Mouse (Mus musculus) heart, adult 11 months (tissue): ENCODE measurements around the gene Fnbp1l.

ENCODE experiments used
- DNase-seq: peaks from one replicate; pipeline ENCODE4 v3.0.0; 2022

Gene Fnbp1l

DNA sequence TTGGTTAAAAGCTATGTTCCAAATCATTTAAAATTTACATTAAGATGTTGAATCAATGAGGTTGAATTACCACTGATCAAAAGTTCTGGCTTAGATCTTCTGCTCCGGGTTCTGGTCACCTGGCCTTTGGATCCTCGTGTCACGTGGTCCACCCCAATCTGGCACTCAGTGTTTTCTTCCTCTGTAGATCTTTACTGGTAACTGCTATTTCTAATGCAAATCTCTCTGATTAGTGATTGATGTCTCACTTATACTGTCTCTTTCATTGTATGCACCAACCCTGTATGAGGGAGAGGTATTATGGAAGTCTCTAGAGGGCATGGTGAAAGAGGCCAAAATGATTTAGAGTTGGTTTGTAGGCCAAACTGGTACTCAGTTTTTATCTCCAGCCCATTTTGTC, 127.5 kb downstream of the Fnbp1l start:
- no peak for DNase-seq

DNA sequence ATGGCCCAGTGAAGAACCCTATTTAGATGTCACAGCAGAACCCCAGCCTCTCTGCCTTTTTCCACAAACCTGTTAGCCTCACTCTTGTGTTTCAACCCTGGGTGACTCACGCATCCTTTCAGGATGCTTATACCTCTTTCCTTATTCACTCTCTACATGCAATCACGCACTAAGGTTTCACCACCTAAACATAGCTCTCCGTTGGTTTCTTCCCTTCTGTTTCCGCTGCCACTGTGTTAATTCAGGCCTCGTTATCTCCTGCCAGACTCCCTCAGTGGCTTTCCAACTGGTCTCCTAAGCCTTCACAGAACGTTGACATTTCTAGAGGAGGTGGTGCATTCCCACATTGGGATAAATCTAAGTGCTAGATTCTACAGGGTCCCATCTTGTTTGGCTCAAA, 128.9 kb downstream of the Fnbp1l start:
- no peak for DNase-seq
